27 mouse cellular contexts compared by ENCODE assay signal in the genomic region with DNA sequence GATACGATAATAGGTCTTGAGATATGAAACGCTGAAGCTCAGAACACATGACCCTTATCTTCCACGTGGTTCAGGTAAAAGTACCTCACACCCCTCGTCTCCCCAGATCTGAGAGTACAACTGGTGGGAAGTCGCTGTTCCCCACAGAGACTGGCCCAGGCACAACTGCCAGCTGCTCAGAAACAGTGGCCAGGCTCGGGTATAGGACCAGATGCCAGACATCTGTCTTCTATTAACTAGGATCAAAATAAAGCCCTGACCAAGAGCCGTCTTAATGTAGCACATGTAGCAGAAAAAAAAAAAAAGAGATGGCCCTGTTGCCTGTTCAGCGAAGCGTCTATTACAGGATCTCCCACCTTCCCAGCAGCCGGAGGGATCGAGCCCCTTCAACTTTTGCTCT. TPM values are rescaled to one million over a fixed set of nuclear protein-coding genes. Genes with fewer than 3 reads are reported as not detected.
DNase-seq lines count a peak whose midpoint lies in the region; ATAC-seq and TF ChIP-seq lines count a peak whose summit lies in the region.
"Had no signal": no experiment of that assay in that cellular context is flagged by ENCODE, and none has a peak within 500 bp of the region (broad histone marks: within the 10 kb centered on the region; RNA-seq: fewer than 3 reads in every experiment).

No protein-coding gene starts in this region.

- ATAC-seq in midbrain, embryonic 11.5 days (ENCODE audit: low FRiP score), result no peak
- ATAC-seq in midbrain, embryonic 14.5 days (ENCODE audit: low FRiP score, low TSS enrichment), result no peak
- no peak for ATAC-seq in embryonic facial prominence, embryonic 14.5 days (ENCODE audit: low read depth)
- no peak for ATAC-seq in limb, embryonic 14.5 days (ENCODE audit: low FRiP score, low read depth)
- ATAC-seq: forebrain, embryonic 15.5 days; intestine, embryonic 16.5 days had no signal

- H3K4me2 ChIP-seq in midbrain, embryonic 11.5 days, result no peak overlapping the region
- H3K4me2 ChIP-seq in midbrain, embryonic 14.5 days (ENCODE audit: low read length), result no peak overlapping the region
- no peak overlapping the region for H3K4me2 ChIP-seq in embryonic facial prominence, embryonic 14.5 days (ENCODE audit: low read depth, low read length)
- no peak overlapping the region for H3K4me2 ChIP-seq in limb, embryonic 14.5 days (replicated peaks; ENCODE audit: low read depth, low read length, severe bottlenecking)
- H3K4me2 ChIP-seq: forebrain, embryonic 15.5 days; heart, embryonic 11.5 days; heart, embryonic 15.5 days; hindbrain, embryonic 15.5 days had no signal

- WGBS in midbrain, embryonic 11.5 days, result 88% methylated on average over 11 of the region's 11 CpGs
- WGBS in midbrain, embryonic 14.5 days, result 90% methylated on average over 11 of the region's 11 CpGs
- 37% methylated on average over 11 of the region's 11 CpGs for WGBS in embryonic facial prominence, embryonic 14.5 days
- WGBS in limb, embryonic 14.5 days, result 35% methylated on average over 11 of the region's 11 CpGs

- H3K27me3 ChIP-seq in midbrain, embryonic 11.5 days (ENCODE audit: control insufficient read depth, insufficient read depth, low read length), result no peaks in the 10 kb centered on the region
- H3K27me3 ChIP-seq in midbrain, embryonic 14.5 days (ENCODE audit: control insufficient read depth, insufficient read depth, low read length), result no peaks in the 10 kb centered on the region
- no peaks in the 10 kb centered on the region for H3K27me3 ChIP-seq in embryonic facial prominence, embryonic 14.5 days (replicated peaks; ENCODE audit: control insufficient read depth, insufficient read depth, low read length)
- H3K27me3 ChIP-seq in limb, embryonic 14.5 days (ENCODE audit: control insufficient read depth, insufficient read depth, low read length), result no peaks in the 10 kb centered on the region
- H3K27me3 ChIP-seq: CH12.LX; forebrain, embryonic 15.5 days; heart, embryonic 15.5 days; hindbrain, embryonic 15.5 days had no signal

- H3K4me3 ChIP-seq in midbrain, embryonic 11.5 days (ENCODE audit: low read depth, low read length), result no peak overlapping the region
- H3K4me3 ChIP-seq in midbrain, embryonic 14.5 days (replicated peaks; ENCODE audit: low read depth, low read length), result no peak overlapping the region
- H3K4me3 ChIP-seq in embryonic facial prominence, embryonic 14.5 days (ENCODE audit: low read depth, low read length), result no peak overlapping the region
- H3K4me3 ChIP-seq in limb, embryonic 14.5 days (replicated peaks; ENCODE audit: low read length), result no peak overlapping the region
- H3K4me3 ChIP-seq: forebrain, embryonic 15.5 days; heart, adult 2 months; heart, embryonic 15.5 days; hindbrain, embryonic 15.5 days had no signal

- TF ChIP-seq POLR2A in limb, embryonic 14.5 days (IDR thresholded peaks at IDR 0.05; ENCODE audit: borderline replicate concordance, extremely low read depth, insufficient read depth, insufficient read length), result no peak

- no peak overlapping the region for H3K9ac ChIP-seq in midbrain, embryonic 11.5 days (ENCODE audit: low read length)
- H3K9ac ChIP-seq in midbrain, embryonic 14.5 days (replicated peaks; ENCODE audit: low read length), result no peak overlapping the region
- H3K9ac ChIP-seq in embryonic facial prominence, embryonic 14.5 days (ENCODE audit: low read depth, low read length), result no peak overlapping the region
- H3K9ac ChIP-seq in limb, embryonic 14.5 days (ENCODE audit: low read depth, low read length, severe bottlenecking), result no peak overlapping the region
- H3K9ac ChIP-seq: forebrain, embryonic 15.5 days; heart, embryonic 15.5 days; hindbrain, embryonic 15.5 days had no signal

- peak; percentile 49 for DNase-seq in heart, adult 11 months
- DNase-seq in heart, postnatal 4 days, result no peak
- DNase-seq in midbrain, embryonic 11.5 days (ENCODE audit: low spot score, missing footprints), result peak; percentile 72
- no peak for DNase-seq in midbrain, embryonic 14.5 days
- peak; percentile 49 for DNase-seq in embryonic facial prominence, embryonic 14.5 days (ENCODE audit: low spot score)
- DNase-seq in limb, embryonic 14.5 days (ENCODE audit: low spot score), result peak; percentile 23
- no peak for DNase-seq in c-Kit-positive CD71-positive TER-119-positive erythroid progenitor cells, embryonic 14.5 days (ENCODE audit: low spot score)
- DNase-seq in cerebellum, postnatal 36 days, result no peak
- DNase-seq: adrenal gland, postnatal 10 days; cerebellum, adult 11-12 months; cerebellum, adult 9-10 months; cerebellum, postnatal 25 days; gastrocnemius, postnatal 10 days; heart, adult 2 months; heart, postnatal 14 days had no signal

- no peaks in the 10 kb centered on the region for H3K36me3 ChIP-seq in midbrain, embryonic 11.5 days (ENCODE audit: control insufficient read depth, insufficient read depth, low read length)
- no peaks in the 10 kb centered on the region for H3K36me3 ChIP-seq in midbrain, embryonic 14.5 days (ENCODE audit: control insufficient read depth, insufficient read depth, low read length)
- no peaks in the 10 kb centered on the region for H3K36me3 ChIP-seq in embryonic facial prominence, embryonic 14.5 days (ENCODE audit: control insufficient read depth, insufficient read depth, low read length)
- no peaks in the 10 kb centered on the region for H3K36me3 ChIP-seq in limb, embryonic 14.5 days (ENCODE audit: control insufficient read depth, insufficient read depth, low read length)
- H3K36me3 ChIP-seq: forebrain, embryonic 15.5 days; heart, embryonic 15.5 days; hindbrain, embryonic 15.5 days had no signal

- no peaks in the 10 kb centered on the region for H3K9me3 ChIP-seq in midbrain, embryonic 11.5 days (ENCODE audit: control insufficient read depth, low read length)
- no peaks in the 10 kb centered on the region for H3K9me3 ChIP-seq in midbrain, embryonic 14.5 days (ENCODE audit: control insufficient read depth, low read length)
- H3K9me3 ChIP-seq in embryonic facial prominence, embryonic 14.5 days (ENCODE audit: control insufficient read depth, low read length), result no peaks in the 10 kb centered on the region
- H3K9me3 ChIP-seq in limb, embryonic 14.5 days (ENCODE audit: control insufficient read depth, low read length), result no peaks in the 10 kb centered on the region
- H3K9me3 ChIP-seq: forebrain, embryonic 15.5 days; heart, embryonic 15.5 days; hindbrain, embryonic 15.5 days had no signal

- no peaks in the 10 kb centered on the region for H3K4me1 ChIP-seq in midbrain, embryonic 11.5 days (ENCODE audit: control insufficient read depth, insufficient read depth, low read length)
- no peaks in the 10 kb centered on the region for H3K4me1 ChIP-seq in midbrain, embryonic 14.5 days (ENCODE audit: control insufficient read depth, insufficient read depth, low read length)
- H3K4me1 ChIP-seq in embryonic facial prominence, embryonic 14.5 days (ENCODE audit: control insufficient read depth, insufficient read depth, low read length), result no peaks in the 10 kb centered on the region
- H3K4me1 ChIP-seq in limb, embryonic 14.5 days (ENCODE audit: control insufficient read depth, insufficient read depth, low read length), result no peaks in the 10 kb centered on the region
- H3K4me1 ChIP-seq: forebrain, embryonic 15.5 days; heart, embryonic 15.5 days; hindbrain, embryonic 15.5 days had no signal

- H3K27ac ChIP-seq in midbrain, embryonic 11.5 days (ENCODE audit: low read depth, low read length), result no peak overlapping the region
- no peak overlapping the region for H3K27ac ChIP-seq in midbrain, embryonic 14.5 days (replicated peaks; ENCODE audit: low read depth, low read length)
- H3K27ac ChIP-seq in embryonic facial prominence, embryonic 14.5 days (replicated peaks; ENCODE audit: low read depth, low read length), result no peak overlapping the region
- H3K27ac ChIP-seq in limb, embryonic 14.5 days (replicated peaks; ENCODE audit: low read depth, low read length), result no peak overlapping the region
- H3K27ac ChIP-seq: forebrain, embryonic 15.5 days; heart, adult 2 months; heart, embryonic 15.5 days; hindbrain, embryonic 15.5 days had no signal

RNA-seq across cellular contexts. Expression of gene Btf3, which starts 8.2 kb away (rescaled TPM):
- 100 to 1,000 TPM; 291 to 301 TPM for total RNA-seq in heart, postnatal 4 days (2021)
- 823 and 852 TPM in 2 replicates for polyA plus RNA-seq in midbrain, embryonic 11.5 days (2014; fragmentation: Nextera tagmentation; extraction: Ambion mirVana)
- polyA plus RNA-seq in midbrain, embryonic 14.5 days (2014; fragmentation: Nextera tagmentation; extraction: Ambion mirVana), result 568 and 574 TPM in 2 replicates
- polyA plus RNA-seq in embryonic facial prominence, embryonic 14.5 days (2014; fragmentation: Nextera tagmentation; extraction: Ambion mirVana), result 674 and 695 TPM in 2 replicates
- polyA plus RNA-seq in limb, embryonic 14.5 days (2012; rRNA removed), result 403 and 867 TPM in 2 replicates
- 702 and 731 TPM in 2 replicates for polyA plus RNA-seq in limb, embryonic 14.5 days (2014; fragmentation: Nextera tagmentation; extraction: Ambion mirVana)

RNA-seq across cellular contexts. Expression of gene Foxd1, which starts 29.0 kb away (rescaled TPM):
- under 1 TPM; 0.14 to 0.24 TPM for total RNA-seq in heart, postnatal 4 days (2021)
- polyA plus RNA-seq in midbrain, embryonic 11.5 days (2014; fragmentation: Nextera tagmentation; extraction: Ambion mirVana), result 4.4 and 5.2 TPM in 2 replicates
- 0.12 and 0.54 TPM in 2 replicates for polyA plus RNA-seq in midbrain, embryonic 14.5 days (2014; fragmentation: Nextera tagmentation; extraction: Ambion mirVana)
- 2.9 and 3.6 TPM in 2 replicates for polyA plus RNA-seq in embryonic facial prominence, embryonic 14.5 days (2014; fragmentation: Nextera tagmentation; extraction: Ambion mirVana)
- 0.89 and 1.0 TPM in 2 replicates for polyA plus RNA-seq in limb, embryonic 14.5 days (2012; rRNA removed)
- polyA plus RNA-seq in limb, embryonic 14.5 days (2014; fragmentation: Nextera tagmentation; extraction: Ambion mirVana), result 0.32 and 0.46 TPM in 2 replicates
- total RNA-seq: CH12.LX had no signal
- polyA plus RNA-seq: heart, embryonic 15.5 days; intestine, embryonic 16.5 days had no signal

RNA-seq across cellular contexts. Expression of gene Gm21976, which starts 45.3 kb away (rescaled TPM):
- total RNA-seq in heart, postnatal 4 days (2021), result not detected
- not detected in 2 replicates for polyA plus RNA-seq in midbrain, embryonic 11.5 days (2014; fragmentation: Nextera tagmentation; extraction: Ambion mirVana)
- not detected in 2 replicates for polyA plus RNA-seq in midbrain, embryonic 14.5 days (2014; fragmentation: Nextera tagmentation; extraction: Ambion mirVana)
- not detected in 2 replicates for polyA plus RNA-seq in embryonic facial prominence, embryonic 14.5 days (2014; fragmentation: Nextera tagmentation; extraction: Ambion mirVana)
- polyA plus RNA-seq in limb, embryonic 14.5 days (2012; rRNA removed), result not detected in 2 replicates
- polyA plus RNA-seq in limb, embryonic 14.5 days (2014; fragmentation: Nextera tagmentation; extraction: Ambion mirVana), result not detected in 2 replicates
- total RNA-seq: adrenal gland, postnatal 10 days; adrenal gland, postnatal 4 days; CH12.LX; gastrocnemius, postnatal 10 days; gastrocnemius, postnatal 4 days; heart, adult 2 months; heart, postnatal 14 days had no signal
- polyA plus RNA-seq: brain, embryonic 14.5 days; forebrain, embryonic 11.5 days; forebrain, embryonic 15.5 days; frontal cortex, adult 2 months; heart, adult 2 months; heart, embryonic 11.5 days; heart, embryonic 15.5 days; hindbrain, embryonic 11.5 days; hindbrain, embryonic 15.5 days; intestine, embryonic 16.5 days had no signal

Comparison
In these comparisons a context has a peak if more than half of its experiments do, and no peak if none do; other contexts are left out.
1. DNase-seq: peak in heart, adult 11 months (single experiment), midbrain, embryonic 11.5 days (single experiment), embryonic facial prominence, embryonic 14.5 days (single experiment) and limb, embryonic 14.5 days (single experiment); none in heart, postnatal 4 days (single experiment), midbrain, embryonic 14.5 days (single experiment), c-Kit-positive CD71-positive TER-119-positive erythroid progenitor cells, embryonic 14.5 days (single experiment) and cerebellum, postnatal 36 days (0 of 2).